Mouse (Mus musculus) large intestine, adult 2 months (tissue): ENCODE results near the gene Surf2. TPM values are rescaled to one million over a fixed set of nuclear protein-coding genes. Genes with fewer than 3 reads are reported as not detected.

Experiments
- DNase-seq: peaks from one replicate; pipeline ENCODE4 v3.0.0-alpha.2; 2012; ENCODE audit warnings: low read depth, low spot score
- WGBS: fragments of 180-500 bp; shearing (Covaris S2); methylation state at CpG from one replicate; pipeline ENCODE4 v1.1.7; 2018; 5-methylcytosine and 5-hydroxymethylcytosine counted together
- polyA plus RNA-seq: library from polyadenylated mRNA; depleted of rRNA; stranded (reverse); fragments of >200 nt; gene quantifications from 2 replicates; pipeline ENCODE4 v1.2.3, GENCODE M21; 2012

Gene Surf2
- polyA plus RNA-seq, 1 experiment: 15.1 TPM

DNA sequence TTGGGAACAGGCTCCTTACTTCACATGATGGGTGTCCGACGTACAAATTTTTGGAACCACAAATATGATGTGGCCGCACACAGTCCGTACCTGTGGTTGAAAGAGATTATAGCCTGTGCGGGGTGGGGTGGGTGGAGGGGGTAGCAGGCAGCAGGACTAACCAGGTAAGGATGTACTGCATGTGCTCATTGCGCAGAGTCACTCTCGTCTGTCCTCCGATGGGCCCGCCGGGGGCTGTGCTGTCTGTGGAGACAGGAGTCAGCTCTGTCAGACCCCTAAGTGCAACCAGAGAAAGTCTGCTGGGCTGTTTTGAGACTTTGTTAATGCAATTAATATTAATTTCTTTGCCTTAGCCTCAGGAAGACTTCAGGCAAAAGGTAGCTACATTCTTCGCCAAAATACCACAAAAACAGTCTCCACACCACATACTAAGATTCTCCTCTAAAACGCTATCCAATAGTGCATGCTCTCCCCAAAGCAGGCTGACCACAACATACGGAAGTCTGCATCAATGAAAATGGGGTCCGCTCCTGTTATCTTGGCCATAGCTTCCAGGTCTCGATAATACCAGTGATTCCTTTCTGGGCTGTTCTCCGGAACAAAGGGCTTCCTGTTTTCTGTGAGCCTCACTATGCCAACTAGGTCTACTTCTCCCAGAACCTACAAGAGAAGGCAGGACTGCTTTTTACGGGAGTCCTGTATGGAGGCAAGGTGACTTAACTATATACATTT is 2.6 kb upstream of the Surf2 start:
- no peak for DNase-seq
- 73% methylated on average over 17 of the region's 17 CpGs for WGBS

DNA sequence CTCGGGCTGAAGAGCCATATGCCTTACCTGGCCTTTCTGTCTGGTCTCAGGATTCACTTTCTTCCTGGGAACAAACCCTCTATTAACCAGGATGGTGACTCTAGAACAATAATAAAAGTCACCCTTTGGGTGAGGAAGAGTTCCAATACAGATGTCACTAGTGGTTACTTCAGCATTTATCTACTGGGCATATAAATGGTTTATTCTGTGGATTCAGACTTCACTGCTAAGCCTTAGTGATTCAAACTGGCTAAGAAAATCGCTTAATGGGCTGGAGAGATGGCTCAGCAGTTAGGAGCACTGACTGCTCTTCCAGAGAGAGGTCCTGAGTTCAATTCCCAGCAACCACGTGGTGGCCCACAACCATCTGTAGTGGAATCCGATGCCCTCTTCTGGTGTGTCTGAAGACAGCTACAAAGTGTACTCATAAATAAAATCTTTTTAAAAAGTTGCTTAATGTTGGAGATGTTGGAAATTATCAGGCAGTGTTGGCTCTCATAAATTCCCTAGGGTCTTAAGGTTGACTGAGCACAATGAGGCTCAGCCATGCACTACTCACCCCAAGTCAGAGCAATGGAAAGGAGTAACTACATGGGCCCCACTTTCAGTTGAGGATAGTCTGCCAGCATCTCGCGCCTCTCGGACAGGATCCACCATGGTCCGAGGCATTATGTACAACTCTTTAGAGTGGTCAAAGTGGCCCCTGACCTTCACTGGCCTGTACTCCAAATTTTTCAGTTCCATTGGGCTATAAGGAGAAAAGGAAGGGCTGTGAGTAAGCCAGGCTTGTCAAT is 1.8 kb upstream of the Surf2 start:
- 53% methylated on average over 8 of the region's 8 CpGs for WGBS
- DNase-seq: no peak

DNA sequence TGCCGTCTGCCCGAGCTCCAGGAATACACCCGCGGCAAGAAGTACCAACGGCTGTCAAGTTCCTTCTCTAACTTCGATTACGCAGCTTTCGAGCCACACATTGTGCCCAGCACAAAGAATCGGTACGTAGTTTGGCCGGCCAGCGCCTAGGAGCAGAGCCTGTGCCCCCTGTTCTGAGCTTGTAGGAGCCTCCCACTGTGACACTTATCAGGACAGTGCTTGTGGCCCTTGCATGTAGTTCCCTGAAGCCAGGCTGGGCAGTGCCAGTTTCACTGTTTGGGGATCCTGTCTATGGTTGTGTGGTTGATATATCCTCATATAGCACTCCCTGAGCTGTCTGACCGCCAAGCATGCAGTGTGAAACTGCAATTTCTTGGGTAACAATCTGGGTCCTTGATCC is 571 bp downstream of the Surf2 start:
- WGBS: under 1% methylated on average over 13 of the region's 13 CpGs
- DNase-seq: no peak

DNA sequence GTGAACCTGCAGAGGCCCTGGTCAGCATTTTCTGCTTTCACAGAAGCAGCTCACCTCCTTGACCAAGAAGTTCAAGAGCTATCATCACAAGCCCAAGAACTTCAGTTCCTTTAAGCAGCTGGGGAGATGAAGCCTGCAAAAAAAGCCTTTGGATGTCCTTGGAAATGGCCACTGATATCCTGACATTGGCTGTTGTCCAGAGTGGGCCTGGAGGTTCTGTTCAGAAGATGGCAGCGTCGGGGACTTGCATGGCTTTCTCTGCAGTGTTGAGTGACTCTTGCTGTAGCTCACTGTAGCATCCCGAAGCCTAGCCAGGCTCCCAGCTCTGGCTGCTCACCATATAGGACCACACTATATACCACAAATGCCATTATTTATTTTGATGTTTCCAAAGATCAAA is 3.5 kb downstream of the Surf2 start:
- DNase-seq: no peak
- WGBS: 77% methylated on average over 3 of the region's 3 CpGs

DNA sequence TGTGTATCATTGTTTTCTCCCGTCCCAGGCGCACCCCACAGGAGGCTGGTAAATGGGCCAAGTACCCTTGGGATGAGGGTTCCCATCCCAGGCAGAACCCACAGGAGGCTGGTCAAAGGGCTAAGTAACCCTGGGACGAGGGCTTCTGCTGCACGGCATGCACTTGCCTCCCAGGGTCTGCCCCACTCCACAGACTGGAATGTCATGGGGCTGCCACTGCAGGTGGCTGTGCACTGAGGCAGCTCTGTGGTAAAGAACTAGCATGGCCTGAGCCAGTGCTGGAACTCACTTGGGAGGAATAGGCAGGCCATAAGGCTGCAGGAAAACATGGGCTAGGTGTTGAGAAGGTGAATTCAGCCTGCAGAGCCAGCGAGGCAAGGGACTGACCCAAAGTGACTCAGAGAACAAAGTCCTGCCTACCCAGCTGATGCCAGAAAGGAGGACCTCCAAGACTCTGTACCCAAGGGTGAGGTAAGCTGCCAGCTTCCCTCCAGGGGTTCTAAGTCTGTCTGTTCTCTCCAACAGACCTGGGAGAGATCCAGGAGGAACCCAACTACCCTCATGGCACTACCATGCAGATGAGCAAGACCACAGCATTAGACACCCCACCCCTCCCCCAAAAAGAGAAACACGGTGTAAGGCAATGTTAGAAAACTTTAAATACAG is 4.2 kb downstream of the Surf2 start:
- DNase-seq: no peak

DNA sequence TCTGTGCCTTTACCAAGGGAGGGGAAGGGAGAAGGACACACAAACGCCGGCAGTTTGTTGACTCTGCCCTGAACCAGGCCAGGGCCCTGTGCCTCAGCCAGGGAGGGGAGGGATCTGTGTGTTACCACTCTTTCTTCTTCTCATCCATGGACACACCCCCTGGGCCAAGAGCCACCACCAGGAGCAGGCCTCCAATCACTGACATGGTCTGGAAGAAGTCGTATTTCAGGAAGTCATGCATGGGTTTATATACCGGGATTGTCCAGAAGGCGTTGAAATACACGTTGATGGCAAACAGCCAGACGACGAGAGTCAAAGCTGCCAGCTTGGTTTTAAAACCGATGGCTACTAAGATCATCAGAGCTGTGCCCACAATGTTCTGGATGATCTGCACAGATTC is 5.6 kb downstream of the Surf2 start:
- WGBS: 15% methylated on average over 9 of the region's 9 CpGs
- no peak for DNase-seq

More for the DNA sequence above, 4.2 kb downstream of the Surf2 start:
- 77% methylated on average over 6 of the region's 6 CpGs for WGBS

DNA sequence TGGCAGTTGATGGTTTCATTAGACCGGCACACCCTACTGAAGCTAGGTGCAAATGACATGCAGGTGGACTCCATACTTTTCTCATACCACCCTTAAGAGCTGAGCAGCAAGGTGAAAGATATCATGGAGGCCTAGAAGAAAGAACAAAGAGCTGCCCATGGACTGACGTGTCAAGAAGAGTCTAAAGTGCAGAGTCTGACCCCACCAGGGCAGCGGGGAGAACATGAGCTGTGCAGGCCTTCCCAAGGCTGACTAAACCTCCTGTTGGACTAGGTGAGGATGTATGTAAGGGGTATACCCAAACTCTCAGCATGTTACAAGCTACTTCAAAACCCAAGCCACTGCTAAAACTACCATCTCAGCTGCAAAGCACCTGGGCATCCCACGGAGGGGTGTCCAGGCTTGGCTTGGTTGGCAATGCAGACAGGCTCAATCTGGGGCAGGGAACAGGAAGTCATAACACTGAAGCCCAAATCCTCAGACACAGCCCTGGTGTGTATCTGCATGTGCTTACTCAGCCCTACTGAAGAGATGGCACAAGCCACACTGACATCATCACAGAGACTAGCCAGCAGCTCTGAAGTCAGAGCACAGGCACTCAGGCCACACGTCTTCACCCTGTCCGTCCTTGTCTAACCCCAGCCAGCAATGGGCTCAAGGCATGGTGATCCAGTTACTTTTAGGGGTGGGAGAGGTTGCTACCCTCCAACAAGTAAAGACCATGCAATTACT is 11.7 kb downstream of the Surf2 start:
- 79% methylated on average over 6 of the region's 6 CpGs for WGBS
- DNase-seq: no peak

DNA sequence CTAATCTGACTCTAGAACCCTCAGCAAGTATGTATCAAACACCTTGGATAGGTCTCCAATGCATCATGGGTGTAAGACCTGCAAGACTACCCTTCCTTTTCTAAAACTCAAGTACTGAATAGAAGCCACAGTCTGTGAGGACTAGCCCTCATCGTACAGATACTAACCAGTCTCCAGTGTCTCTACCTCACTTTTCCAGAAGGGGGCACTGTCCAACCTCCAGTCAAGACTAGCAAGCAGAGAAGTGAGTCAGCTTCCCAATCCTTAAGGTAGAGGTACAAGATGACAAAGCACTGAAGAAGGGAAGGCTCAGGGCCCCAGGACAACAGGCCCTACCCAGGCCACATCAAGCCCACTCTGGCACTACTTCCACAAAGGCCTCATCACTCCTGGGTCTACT is 14.2 kb downstream of the Surf2 start:
- DNase-seq: no peak
- WGBS: 4% methylated on average over 1 of the region's 1 CpGs

DNA sequence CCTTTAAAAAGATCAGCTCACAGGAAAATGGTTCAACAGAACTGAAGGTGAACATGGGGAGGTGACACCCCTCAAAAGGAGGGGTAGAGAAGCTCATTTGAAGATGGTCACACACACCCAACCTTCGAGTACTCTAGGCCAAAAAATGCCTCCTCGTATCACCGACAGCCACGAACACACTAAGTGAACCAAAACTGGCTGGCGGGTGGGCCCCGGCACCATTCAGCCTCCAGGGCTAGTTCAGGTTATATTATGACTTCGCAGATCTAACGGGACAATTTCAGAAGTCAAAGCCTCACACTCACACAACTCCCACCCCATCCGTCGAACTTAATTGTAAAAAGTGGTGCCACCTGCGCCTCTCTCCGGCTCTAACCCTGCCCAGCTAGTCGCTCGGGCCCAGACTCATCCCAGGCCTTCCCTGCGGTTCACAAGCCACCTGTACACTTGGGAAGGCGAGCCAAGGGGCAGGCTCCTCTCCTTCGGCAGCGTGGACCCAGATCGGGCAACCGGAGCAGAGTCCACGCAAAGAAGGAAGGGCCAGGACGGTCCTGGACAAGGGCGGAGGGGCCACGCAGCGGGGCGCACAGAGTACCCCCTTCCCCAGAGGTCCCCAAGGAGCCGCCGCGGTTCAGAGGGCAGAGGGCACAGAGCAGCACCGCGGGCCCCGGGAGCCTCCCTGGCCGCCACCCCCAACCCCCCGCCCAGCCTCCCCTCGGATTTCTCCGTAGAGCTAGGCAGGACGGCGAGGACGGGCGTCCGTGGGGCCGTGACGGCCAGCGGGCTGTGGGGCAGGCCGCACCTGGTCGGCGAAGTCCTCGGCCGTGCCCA is 16.5 kb downstream of the Surf2 start:
- under 1% methylated on average over 49 of the region's 49 CpGs for WGBS
- DNase-seq: no peak

DNA sequence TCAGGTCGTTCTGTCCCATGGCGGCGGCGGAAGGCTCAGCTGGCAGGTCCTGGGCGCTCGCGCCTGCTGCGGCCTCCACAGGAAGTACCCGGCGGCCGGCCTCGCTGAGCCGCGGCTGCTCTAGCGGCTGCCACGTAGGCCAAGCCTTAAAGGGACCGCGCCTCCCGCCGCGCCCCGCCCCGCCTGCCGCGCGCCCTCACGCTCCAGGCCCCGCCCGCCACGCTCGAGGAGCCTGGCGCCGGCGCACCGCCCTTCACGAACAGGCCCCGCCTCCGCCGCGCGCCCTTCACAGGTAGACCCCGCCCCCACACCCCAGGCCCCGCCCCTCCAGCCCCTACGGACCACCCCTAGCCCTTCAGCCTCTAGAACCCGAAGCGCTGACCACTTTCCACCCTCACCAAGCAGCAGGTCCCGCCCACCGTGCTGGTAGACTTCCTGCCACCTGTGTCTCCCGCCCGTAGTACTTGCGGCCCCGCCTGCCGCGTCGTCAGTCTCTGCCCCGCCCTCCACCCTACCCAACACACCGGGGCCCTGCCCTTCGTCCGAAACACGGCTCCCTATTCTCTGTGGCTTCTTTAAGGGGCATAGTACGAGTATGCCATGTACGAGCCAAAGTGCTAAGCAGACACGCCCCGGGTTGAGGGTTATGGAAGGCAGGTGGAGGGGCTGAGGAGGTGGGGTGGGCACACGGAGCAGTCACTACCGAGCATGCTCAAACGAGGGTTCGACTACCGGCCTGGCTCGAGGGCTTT is 17.3 kb downstream of the Surf2 start, which contains the start of the genes Surf4 and Stkld1:
TSS of gene Surf4 (minus strand) at position 625 of the 752 bp plus-strand sequence.
TSS of gene Stkld1 (plus strand) at position 744 of the 752 bp plus-strand sequence.
- 1% methylated on average over 64 of the region's 70 CpGs for WGBS
- peak; percentile 80 for DNase-seq

DNA sequence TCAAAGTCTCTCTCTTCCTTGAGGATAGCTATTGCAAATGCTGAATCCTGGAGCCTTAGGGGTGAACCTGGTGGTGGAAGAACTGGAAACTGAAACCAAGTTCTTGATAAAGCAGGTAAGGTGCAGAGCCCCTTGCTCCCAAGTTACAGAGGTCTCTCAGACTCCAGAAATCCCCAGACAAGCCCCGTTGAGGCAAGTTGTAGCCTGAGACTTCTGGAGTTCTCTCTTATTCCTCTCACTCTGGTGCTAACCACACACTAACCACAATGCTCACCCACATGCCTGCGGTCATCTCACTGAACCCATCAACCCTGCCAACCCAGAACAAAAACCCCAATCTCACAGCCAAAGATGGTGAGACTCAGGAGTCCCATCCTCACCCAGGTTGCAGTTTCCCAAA is 19.1 kb downstream of the Surf2 start:
- DNase-seq: no peak

DNA sequence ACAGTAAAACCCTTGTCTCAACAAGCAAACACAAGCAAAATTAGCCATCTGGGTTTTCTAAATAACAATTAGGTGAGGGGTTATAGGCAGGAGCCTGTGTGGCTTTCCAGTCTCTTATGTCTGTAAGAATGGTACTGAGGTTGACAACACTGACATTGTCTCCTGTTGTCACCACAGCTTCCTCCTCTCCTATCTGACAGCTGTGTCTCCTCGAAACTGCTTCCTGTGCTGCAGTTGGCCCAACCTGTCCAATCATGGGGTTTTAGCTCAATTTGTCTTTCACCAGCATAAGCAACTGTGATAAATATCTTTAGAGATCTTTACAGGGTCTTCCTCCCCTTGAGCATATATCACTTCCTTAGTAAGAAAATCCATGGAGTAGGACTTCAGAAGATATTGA is 20.3 kb downstream of the Surf2 start:
- no peak for DNase-seq
- 52% methylated on average over 1 of the region's 1 CpGs for WGBS

More for the DNA sequence above, 19.1 kb downstream of the Surf2 start:
- WGBS: 82% methylated on average over 2 of the region's 2 CpGs

DNA sequence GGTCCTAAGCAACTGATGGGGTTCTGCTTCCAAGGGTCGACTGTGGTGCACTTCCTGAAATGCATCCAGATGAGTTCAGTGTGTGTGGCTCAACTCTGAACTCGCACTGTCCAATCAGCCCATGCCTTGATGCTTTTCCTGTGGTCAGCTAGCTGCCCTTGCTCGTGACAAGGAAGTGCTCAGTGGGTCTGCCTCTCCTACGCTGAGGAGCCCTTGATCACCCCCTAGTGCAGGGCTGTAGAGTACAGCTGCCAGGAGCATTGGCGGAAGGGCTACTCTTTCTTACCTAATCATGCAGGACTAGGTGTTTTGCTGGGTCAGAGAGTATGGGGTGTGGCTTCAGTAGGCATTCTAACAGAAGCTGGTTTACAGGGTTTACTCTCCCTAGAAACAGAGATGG is 25.4 kb downstream of the Surf2 start:
- no peak for DNase-seq
- 37% methylated on average over 5 of the region's 5 CpGs for WGBS

DNA sequence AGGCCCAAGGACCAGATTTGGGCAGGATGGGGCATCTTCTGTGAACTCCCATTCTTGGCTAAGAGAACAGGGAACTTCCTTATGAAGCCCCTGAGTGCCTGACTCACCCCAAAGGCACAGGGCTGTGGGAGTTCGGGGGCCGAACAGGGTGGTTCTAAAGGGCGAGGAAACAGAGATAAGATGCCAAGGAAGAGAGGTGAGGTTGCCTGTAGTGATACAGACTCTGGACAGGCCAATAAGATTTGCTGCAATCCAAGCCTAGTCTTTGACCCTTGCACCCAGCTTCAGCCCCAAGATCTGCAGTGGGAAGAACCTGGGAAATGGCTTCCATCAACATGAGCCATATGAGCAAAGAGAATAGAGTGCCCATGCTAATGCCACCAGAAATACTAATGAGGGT is 27.1 kb downstream of the Surf2 start:
- no peak for DNase-seq
- WGBS: 60% methylated on average over 3 of the region's 3 CpGs

DNA sequence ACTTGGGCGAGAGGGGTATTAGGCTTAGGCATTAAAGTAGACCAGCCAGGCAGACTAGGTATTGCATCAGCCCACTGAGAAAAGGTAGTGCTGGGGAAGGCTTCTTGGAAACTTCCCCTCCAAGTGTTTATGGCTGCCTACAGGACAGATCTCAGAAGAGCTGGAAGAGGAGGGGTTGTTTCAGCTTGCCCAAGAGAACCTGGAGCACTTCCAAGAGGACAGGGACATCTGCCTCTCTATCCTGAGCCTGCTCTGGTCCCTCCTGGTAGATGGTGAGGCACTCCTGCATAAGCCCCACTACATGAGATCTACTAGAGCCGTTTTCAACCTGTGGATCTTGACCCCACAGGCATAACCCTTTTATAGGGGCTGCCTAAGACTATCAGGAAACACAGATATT is 34.2 kb downstream of the Surf2 start:
- WGBS: 77% methylated on average over 2 of the region's 2 CpGs
- DNase-seq: no peak

DNA sequence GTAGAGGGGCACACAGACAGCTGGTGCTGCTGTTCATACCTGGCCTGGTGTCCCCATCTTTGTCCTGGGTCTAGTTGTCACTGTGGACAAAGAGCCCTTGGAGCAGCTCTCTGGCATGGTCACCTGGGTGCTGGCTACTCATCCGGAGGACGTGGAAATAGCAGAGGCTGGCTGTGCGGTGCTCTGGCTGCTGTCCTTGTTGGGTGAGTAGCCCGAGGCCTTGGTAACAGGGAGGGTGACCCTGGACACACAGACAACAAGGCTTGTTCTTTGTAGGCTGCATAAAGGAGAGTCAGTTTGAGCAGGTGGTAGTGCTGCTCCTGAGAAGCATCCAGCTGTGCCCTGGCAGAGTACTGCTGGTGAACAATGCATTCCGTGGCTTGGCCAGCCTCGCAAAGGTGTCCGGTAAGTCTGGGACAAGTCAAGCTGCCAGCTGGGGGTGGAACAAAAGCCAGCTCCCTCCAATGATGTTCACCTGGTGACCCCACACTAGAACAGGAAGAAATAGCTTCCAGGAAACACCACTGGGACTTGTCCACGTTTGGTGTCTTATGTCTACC is 35.3 kb downstream of the Surf2 start:
- no peak for DNase-seq
- WGBS: 83% methylated on average over 8 of the region's 8 CpGs

DNA sequence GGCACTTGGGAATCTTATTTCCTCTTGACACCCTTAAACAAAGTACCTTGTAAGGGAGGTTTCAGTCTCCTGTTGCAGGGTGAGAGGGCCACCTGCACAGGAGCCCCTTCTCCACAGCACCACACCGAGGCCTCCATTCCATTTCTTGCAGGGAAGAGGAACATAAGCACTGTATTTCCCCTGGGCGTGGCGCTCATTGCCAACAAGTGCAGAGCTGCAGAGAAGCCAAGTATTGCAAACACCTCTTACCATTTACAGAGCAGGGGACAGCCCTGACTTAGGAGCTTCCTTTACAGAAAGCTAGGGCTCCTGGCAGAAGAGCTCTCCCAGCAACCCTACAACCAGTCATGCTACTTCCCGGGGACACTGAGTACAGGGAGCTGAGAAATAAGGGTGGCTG is 36.0 kb downstream of the Surf2 start:
- WGBS: 66% methylated on average over 4 of the region's 4 CpGs
- no peak for DNase-seq

DNA sequence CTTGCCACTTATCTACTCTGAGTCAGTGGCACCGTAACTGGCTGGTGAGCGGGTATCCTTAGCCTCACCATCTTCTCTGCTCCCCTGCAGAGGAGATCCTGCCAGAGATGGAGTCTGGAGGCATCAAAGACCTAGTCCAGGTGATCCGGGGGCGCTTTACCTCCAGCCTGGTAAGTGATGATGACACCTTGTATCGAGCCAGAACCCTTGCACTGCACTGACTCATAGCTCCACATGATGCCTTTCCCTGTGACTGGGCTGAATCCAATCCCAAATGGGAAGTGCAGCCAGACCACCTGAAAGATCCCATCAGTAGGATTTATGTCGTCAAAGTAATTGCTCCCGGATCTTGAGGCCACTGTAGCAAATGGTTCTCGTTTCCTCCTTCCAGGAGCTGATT is 36.7 kb downstream of the Surf2 start:
- 86% methylated on average over 8 of the region's 8 CpGs for WGBS
- DNase-seq: no peak
